Mouse (Mus musculus) R1 (cell line): ENCODE measurements at regions not wholly inside any gene's neighbourhood (a gene's known extent, or its start where the extent isn't known, plus 50 kb on each side); places are given as distances from the start of the nearest gene placed in this dataset.

ENCODE experiments used
- DNase-seq: peaks from one replicate; pipeline ENCODE4 v3.0.0-alpha.2; 2018; ENCODE audit warnings: low read depth, low spot score

DNA sequence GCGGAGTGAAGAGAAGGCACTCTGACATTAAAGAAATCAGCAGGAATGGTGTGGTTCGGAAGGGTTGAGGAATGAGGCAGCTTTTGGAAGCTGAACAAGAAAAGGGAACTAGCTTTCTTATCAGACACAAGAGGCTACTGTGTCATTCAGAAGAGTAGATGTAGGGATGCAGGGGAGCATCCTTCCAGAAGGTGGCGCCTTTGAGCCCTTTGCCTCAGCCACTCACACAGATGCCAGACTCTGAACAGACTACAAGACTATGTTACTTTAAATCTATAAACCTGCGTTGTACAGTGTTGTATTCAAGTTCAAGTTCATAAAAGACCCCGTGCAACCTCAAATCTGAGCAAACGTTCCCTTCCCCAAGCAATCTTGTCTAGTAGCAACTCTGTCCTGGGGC lies 128.9 kb downstream of the Kap start:
- peak; percentile 50 for DNase-seq

DNA sequence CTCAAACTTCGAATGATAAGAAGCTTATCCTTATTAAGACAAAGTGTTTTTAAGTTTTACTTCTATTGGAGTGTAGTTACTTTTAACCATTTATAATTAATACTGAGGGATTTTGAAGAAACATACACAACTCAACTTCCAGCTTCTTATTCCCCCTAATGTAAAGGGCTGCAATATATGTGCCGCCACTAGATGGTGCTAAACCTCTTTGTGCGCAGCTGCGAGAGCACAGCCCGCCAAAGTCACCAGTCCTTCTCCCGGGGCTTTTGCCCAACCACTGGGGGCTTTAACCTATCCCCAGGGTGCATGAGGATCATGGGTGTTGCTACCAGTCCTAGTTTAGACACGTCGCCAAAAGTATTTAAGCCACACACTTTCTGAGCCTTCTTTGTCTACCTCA lies 146.8 kb downstream of the Kap start:
- peak; percentile 41 for DNase-seq

DNA sequence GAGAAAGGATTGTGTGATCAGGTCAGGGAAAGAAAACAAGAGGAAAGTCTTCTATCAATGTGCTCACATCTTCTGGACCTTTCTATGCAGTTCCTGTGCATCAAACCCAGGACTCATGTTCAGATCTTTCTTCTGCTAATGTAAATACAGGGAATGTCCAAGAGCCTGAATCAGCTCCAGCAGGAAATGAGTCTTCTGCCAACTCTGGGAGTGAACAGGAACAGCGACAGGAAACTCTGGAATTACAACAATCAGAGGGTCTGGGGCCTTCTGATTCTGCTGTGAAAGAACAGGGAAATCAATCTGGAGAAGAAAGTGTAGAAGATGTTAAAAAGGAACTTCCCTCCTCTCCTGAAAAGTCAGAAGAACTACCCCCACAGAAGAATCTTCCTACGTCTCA lies 151.9 kb downstream of the Kap start:
- no peak for DNase-seq
